Mouse (Mus musculus): ENCODE measurements around the gene Pdxp.
A peak's percentile ranks its signal among the peaks of the same experiment; 100 is the strongest.

Pdxp gene

DNA sequence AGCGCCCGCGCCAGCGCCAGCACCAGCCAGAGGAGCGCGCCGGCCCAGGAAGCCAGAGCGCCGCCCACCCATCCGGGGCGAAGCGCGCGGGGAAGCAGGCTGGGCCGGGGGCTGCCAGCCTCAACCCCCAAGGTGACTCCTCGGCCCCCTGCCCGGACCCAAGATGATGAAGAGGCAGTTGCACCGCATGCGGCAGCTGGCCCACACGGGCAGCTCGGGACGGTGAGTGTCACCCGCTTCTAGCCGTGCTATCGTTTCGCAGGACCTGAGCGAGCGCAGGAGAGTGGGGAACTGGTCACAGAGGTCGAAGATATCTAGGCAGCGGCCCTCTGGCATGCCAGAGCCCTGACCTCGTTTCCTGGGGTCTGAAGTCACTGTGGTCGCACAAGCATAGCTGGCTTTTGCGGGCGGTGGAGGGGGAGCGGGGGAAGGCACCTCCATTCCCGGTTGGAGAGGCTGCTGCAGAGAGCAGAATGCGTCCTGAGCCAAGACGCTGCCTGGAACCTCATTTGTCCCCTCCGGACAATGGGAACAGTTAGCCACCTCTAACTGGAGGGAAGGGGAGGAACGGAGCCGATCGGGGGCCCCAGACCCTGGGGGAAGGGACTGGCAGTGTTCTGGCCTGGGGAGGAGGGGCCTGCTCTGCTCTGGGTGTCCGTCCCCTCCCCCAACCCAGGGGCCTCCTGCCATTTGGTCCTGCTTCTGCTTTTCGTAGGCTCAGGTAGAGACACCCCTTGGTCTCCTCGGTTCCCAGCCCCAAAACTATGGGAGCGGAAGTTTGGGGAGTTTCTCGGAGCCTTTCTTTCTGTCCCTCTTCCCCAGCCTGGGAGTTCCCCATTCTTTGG lies 13.8 kb upstream of the Pdxp start, which contains the start of gene Sh3bp1:
Gene Sh3bp1, plus strand, starts transcription at position 29 of the 845 bp plus-strand sequence.
- peak; percentile 84 for DNase-seq

DNA sequence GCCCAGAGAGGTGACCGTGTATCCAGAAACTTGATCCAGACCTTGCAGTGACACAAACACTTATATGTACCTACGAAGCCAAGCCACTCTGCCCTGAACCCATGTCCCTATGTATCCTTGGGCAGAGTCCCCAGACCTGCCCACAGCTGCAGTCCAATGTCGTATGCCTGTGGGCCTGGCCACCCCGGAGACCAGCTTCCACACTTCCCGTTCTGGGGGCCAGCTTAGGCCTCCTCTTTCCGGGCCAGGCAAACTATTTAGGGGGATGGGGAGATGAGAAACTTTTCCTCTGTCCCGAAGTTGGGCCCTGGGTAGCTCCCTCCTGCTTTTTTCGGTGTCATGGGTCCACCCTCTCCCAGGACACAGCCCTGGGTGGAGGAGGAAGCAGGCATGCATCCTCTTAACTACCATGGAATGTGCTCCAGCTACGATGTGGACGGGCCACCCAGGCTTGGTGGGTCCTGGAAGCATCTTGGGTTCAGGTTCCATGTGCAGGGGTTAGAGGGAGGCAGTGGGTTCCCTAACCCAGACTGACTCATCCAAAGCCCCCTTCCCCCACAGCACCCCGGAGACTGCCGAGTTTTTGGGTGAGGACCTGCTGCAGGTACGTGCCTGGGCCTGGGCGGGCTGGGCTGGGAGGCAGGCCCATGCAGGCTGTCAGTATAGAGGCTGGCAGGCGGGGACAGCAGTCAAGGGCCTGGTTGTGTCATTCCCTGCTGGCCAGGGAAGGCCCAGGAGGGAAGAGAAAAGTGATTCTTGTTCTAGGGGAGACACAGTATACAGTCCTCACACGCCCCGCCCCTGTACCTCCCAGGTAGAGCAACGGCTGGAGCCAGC lies 12.9 kb upstream of the Pdxp start:
- no peak for DNase-seq

DNA sequence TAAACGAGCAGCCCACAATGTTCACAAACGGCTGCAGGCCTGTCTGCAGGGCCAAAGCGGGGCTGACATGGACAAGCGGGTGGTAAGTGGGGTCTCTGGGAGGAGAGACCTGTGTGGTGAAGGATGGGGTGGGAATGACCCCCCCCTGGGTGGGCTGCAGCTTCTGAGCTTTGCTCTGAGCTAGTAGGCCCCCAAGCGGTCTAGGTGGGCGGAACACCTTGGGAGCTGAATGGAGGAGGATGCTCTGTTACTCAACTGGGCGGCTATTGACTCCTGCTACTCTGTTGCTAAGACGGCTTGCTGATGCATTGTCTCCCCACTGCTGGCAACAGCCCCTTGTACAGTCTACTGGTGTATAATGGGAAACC lies 12.3 kb upstream of the Pdxp start:
- no peak for DNase-seq

DNA sequence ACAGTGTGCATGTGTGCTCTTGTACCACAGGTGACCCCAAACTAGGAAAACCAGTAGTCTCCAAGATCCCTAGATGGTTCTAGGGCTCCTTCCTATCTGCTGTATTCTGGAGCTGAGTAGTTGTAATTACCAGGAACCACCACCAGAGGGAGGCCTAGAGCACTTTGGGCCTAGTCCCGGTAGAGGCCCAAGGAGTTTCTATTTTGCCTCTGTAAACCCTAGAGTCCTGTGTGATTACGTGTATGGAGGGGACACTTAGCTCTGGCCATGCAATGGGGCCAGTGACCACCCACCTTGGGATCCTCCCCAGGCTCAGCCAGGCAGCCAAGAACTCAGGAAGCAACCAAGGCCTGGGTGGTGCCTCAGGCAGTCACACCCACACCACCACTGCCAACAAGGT lies 10.5 kb upstream of the Pdxp start:
- DNase-seq = peak; percentile 83

DNA sequence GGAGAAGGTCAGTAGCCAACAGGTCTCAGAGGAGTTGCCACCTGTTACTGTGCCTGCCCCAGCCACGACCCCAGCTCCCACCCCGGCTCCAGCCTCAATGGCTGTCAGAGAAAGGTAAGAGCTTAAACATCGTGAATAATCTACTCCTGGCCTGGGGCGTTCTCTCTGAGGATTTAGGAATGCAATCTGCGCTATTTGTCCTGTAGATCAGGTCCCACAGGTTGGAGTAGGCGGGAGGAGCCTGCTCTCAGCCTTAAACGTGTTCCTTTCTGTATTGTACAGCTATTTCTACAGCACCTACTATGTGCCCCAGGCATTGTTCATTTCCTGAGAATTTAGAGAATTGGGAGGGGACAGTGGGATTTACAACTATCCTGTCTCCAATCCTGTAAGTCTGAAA lies 5.3 kb upstream of the Pdxp start:
- DNase-seq = no peak

DNA sequence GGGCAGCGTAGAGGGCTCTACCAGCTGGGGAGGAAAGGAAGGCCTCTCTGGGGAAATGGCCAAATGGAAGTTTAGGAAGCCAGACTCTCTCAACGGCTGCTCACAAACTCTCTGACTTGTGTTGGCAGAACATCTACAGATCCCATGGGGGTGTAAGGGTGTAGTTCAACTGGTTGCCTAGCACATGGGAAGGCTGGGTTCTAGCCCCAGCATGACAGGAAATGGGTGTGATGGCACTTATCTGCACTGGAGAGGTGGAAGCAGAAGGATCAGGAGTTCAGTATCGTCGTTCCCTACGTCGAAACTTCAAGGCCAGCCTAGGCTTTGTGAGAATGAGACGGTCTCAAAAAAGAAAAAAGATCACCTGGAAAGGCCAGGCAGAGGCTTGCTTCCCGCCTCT lies 4.7 kb upstream of the Pdxp start:
- DNase-seq = no peak

DNA sequence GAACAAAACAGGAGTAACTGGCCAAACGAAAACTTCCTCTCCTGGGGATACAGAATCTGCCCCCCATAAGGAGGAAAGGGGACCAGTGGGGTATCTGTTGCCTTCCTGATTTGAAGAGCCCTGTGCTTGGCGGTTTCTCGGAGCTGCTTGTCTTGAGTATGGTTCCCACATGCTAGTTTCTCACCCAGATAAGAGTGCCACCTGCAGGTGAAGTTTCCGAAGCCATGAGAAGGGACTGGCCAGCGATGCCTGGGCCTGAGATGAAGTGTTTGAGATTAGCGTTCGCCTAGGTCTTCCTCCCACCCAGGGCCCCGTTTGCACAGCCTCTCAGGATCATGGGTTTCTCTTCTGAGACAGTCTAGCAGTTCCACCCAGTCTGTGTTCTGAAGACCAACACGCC lies 1.7 kb upstream of the Pdxp start:
- DNase-seq = peak; percentile 53

DNA sequence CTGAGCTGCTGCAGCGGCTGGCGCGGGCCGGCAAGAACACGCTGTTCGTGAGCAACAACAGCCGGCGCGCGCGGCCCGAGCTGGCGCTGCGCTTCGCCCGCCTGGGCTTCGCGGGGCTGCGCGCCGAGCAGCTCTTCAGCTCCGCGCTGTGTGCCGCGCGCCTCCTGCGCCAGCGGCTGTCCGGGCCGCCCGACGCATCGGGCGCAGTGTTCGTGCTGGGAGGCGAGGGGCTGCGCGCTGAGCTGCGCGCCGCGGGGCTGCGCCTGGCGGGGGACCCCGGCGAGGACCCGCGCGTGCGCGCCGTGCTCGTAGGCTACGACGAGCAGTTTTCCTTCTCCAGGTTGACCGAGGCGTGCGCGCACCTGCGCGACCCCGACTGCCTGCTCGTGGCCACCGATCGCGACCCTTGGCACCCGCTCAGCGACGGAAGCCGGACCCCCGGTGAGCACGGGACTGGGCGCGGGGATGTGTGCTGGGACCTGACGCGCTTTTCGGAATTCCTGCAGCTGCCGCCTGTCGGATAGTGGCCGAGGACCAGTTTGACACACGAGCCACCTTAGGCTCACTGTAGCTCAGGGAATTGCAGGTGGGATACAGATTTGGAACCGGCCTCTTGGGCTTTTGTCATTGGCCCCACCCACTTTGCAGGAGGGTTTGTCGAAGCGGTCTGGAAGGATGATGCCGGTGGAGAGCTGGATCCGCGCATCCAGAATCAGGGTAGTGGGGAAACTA lies 538 bp downstream of the Pdxp start:
- DNase-seq = no peak

DNA sequence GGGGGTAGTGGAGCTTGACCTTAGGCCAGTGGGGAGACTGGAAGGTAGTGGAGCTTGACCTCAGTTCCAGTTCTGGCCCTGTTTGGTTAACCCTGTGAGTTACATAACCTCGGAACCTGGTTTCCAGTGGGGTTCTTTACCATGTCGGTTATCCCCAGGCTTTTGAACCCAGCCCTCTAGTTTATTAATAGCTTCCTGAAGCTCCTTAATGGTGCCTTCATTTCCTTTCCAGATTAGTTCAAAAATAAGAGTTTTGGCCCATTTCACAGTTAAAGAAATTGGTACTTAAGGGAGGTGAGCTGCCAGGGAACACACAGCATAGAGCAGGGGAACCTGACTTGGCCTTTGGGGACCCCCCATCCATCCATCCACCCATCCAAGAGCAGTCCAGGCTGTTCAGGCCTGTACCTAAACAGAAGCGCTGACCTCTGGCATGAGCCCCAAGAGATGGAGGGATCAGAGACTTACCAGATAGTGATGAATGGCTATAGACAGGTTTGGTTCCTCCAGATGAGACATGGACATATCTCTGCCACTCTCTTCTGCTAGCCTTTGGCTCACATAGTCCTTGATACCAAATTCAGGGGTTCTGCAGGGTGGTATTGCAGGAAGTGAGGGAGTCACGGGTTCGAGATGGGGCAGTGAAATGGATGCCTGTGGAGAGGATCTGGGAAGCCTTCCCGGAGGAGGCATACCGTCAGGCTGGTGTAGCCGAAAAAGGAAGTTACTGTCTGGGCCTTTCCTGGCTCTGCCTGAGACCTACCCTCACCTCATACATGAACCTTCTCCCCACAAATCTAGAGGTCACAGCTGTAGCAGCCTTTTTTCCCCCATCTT lies 1.3 kb downstream of the Pdxp start:
- no peak for DNase-seq

DNA sequence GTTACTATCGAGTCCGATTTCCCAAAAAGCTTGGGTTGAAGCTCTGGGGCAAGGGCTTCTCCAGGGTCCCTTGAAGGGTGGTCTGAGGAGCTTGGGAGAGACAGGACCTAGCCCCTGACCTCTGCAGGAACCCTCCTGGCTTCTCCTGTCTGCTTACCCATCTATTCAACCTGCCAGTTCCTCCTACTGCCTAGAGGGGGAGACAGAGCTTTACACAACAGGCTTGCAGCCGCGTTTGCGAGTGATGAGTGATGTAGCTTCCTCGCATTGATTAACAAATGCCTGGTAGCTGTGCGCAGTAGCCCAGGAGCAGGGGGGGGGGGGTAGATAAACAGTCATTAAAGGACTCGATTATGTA lies 1.9 kb downstream of the Pdxp start:
- DNase-seq = peak; percentile 77

DNA sequence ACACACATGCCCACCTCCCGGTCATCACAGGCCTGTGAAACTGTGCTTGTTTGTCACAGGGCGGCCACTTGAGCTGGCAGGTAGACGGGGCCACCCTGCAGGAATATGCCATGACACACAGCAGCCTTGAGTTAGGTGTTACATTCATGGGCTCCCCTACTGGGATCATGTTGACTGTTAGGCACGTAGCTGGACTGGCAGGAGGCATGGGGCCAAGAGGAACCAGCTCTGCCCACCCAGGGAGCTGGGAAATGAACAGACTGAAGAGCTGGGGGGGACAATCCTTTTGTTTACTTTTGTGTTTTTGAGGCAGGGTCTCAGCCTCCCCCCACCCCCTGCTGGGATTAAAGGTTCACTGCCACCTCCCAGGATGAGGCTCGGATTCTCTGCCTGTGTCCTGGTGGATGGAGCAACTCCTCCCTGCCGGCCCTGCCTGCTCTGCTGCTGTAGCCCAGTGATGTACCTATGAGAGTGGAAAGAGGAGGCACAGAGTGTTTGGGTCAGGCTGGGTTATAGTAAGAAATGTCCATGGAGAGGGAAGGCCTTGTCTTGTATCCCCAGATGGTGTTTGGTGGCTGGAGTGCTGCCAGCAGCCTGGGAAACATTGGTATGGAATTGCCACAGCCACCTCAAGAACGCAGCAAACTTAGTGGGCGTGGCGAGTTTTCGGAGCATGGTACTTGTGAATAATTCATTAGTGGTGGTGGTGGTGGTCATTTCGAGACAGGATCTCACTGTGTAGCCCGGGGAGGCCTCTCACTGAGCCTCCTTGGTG lies 2.5 kb downstream of the Pdxp start:
- DNase-seq = no peak

DNA sequence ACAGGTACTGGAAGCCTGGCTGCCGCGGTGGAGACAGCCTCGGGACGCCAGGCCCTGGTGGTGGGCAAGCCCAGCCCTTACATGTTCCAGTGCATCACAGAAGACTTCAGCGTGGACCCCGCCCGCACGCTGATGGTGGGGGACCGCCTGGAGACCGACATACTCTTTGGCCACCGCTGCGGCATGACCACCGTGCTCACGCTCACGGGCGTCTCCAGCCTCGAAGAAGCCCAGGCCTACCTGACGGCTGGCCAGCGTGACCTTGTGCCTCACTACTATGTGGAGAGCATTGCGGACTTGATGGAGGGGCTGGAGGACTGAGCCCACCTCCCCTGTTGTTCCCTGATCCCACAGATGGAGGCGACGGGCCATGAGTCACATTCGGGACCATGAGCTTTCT lies 4.4 kb downstream of the Pdxp start:
- DNase-seq = no peak

DNA sequence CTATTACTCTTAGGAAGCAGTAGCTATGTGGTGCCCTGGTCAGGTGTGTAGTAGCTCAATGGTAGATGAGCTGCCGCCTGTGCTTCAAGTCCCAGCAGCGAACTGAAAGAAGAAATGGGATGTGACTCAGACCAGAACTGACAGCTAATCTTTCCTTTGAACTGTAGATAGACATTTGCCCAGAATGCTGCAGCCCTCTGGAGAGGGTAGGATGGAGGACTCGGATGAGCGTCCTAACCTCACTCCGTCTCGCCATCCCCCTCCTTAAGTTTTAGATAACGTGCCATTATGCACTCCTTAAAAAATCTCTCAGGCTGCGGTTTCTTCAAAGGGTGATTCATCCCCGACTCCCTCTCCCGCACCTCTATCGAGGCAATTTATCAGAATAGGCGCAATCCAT lies 6.2 kb downstream of the Pdxp start:
- no peak for DNase-seq

DNA sequence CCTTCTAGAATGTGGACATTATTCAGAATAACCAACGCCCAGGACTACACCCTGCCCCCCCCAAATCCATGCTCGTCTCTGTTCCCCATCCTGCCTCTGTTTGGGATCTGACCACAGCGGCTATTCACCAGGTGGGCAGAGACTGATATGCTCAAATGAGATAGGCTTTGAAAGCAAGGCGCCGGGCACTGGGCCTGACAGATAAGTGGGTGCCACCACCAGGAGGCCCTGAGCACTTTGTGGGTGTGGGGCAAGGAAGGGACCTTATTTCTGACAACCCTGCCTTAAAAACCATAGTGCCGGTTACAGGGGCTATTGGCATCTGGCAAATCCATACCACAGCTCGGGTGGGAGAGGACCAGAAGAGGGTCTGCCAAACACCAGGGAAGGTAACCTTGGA lies 9.0 kb downstream of the Pdxp start:
- DNase-seq = peak; percentile 39

DNA sequence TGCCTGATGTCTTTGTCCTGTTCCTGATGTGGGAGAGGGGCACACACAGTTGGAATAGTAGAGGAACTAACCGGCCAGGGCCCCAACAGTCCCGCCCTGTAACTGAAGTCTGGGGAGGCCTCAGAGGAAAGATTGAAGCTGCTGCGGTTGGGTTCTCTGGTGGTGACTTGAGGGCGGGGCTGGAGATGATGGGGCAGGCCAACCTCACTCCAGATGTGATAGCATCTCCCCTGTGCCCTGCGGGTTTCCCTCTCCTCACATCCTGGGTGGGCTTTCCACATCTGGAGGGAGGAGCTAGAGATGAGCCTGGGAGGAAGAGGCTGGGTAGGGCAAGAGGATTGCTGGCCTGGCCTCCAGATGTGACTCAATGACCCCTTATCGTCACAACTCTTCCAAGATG lies 9.9 kb downstream of the Pdxp start:
- DNase-seq = peak; percentile 79

DNA sequence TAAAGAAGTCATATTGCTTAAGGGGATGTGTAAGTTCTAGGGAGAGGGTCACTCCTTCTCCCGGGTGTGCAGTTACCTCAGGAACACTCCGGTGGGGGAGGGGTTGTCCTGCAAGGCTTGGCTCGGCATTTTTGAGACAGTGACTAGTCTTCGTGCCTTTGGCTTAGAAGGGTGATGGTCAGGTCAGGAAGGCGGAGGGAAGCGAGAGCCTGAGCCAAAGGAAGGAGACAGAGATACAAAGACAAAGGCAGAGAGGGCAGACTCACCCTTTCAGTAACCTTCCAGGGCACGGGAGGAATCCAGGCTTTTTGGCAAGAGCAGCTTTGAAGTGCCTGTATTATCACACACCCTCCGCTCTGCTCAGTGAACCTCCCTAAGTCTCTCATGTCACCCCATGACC lies 11.4 kb downstream of the Pdxp start:
- DNase-seq = no peak

DNA sequence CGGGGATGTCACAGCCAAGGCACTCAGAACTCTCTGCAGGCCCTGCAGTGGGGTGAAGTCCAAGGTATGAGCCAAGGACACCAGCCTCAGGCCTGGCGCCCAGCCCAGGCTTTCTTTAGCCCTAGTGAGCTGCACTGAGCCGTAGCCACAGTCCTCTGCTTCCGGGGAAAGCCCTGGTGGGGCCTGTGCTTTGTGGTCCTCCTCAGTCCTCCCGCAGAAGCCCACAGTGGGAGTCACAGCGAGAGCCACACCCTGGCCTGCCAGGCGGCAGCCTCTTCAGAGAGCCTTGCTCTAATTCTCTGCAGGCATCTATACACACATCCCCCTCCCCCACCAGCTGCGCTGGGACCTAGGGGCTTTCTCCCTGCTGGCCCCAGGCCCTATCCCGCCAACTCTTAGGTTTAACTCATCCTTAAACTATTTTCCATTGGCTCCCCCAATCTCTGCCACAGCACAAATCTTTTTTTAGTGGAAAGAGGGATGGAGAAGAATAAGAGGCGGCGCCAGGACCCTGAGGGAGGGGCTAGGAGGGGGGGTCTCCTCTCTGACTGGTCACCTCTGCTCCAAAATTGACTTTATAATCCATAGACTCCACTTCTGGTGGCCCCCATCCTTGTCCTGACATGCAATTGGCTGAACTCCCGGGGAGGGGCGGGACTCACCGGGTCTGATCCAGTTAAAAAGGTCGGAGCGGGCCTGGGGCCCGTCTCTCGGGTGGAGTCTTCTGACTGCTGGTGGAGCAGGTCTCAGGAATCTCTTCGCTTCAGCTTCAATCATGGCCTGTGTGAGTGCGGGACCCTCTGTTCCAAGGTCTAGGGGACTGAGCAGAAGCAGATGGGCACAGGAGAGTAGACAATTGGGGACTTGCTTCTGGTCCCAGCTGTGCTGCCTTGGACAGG lies 12.6 kb downstream of the Pdxp start, which contains the start of gene Lgals1:
Gene Lgals1, plus strand, starts transcription at position 705 of the 899 bp plus-strand sequence.
- peak; percentile 80 for DNase-seq

DNA sequence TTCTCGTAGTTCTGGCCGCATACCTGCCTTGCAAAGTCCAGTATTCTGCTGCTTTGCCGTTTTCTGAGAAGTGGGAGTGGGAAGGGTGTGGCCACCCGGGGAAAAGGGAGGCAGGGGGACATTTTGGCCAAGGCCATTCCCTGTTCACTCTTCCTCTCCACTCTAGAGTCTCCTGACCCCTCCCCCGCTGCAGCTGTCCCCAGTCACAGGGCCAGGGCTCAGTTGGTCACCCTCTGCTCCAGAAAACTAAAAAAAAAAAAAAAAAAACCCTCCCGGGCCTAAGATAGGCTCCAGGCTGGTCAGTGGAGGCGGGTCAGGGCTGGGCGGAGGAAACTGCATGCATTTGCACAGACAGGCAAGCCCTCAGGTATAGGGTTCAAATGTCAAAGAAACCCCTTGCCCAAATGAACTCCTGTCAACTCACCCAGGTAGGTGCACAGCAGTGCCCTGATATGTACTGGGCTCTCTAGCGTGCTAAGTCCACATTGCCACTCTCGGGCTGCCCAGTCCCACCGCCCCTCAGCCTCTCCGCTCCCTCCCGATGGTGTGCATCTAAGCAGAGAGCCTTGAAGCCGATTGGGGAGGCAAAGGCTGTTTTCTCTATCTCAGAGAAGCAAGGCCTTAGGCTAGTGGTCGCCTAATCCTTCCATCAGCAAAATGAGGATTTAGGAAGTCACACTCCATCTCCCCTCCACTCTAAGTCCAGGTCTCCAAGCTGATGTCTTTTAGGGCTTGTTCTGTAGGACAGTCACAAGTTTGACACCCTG lies 13.5 kb downstream of the Pdxp start:
- peak; percentile 51 for DNase-seq

DNA sequence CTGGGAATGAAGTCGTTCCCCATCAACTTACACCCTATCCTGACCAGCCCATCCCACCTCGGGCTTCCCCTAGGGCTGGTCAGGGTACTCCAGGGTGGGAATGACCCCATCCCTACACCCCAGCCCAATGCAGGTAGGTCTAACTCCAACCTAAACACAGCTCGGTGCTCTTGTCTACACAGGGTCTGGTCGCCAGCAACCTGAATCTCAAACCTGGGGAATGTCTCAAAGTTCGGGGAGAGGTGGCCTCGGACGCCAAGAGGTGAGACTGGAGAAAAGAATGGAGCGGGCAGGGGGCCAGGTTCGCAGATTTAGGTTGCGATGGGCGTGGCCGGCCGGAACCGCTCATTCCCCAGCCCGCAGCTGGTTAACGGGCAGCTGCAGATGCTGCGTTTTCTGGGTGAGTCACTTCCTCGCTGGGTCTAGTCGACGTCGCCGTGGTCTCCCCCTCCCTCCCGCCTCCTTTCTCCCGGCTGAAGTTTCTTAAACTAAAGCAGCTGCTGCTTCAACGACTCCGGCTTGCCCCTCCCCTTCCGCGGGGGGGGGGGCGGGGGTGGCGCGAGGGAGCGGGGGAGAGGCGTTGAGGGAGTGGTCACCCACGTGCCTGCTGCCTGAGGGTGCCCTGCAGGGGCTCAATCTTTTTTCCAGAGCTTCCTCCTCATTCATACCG lies 14.2 kb downstream of the Pdxp start:
- peak; percentile 88 for DNase-seq

Measured in thymus, postnatal 25 days (tissue).